Mouse (Mus musculus): ENCODE measurements at regions not wholly inside any gene's neighbourhood (a gene's known extent, or its start where the extent isn't known, plus 50 kb on each side); places are given as distances from the start of the nearest gene placed in this dataset.
A peak's percentile ranks its signal among the peaks of the same experiment; 100 is the strongest.

GRCm38 (mm10) chr11:45241671-45242070, 610.2 kb upstream of the Clint1 start:
- no peak for DNase-seq (ENCODE audit: low spot score)

DNA sequence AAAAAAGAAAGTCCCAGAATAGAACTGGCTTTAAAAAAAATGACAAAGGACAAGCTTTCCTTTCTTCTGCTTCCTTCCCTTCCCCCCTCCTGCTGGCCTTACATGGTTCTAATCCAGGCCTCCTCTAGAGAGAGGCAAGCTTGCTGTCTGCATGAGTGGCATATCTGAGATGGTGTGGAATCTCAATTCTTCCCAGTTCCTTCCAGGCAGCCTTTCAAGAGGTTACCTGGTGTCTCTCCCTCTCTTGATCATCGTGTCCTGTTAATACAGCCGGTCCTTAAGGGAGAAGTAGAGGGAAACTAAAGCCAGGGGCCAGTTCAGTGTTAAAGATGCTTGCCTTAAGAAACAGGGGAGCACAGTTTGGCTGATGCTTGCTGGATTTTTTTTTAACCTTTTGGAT, 607.1 kb upstream of the Clint1 start:
- no peak for DNase-seq (ENCODE audit: low spot score)

DNA sequence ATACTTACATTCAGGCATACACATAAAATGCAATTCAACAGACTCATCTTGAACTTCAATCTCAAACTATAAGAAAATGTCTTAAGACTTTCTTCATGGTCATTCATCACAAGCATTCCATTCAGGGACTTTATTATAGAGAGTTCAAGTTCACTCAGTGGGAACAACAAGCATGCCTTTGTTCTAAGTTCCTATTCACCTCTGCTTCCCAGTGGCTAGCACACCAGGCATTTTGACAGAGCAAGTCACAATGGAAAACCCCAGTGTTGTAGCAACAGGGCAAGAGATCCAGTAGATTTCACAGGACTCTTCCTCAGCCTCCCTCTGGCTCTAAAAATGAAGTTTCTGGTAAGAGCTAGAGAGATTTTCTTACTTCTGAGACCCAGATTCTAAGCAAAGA, 595.8 kb upstream of the Clint1 start:
- no peak for DNase-seq (ENCODE audit: low spot score)

- DNase-seq (ENCODE audit: low spot score) = no peak
Measured at GRCm38 (mm10) chr11:45262198-45262597, 589.7 kb upstream of the Clint1 start.

- peak; percentile 6 for DNase-seq (ENCODE audit: low spot score)
Measured at GRCm38 (mm10) chr11:45264001-45264400, 587.9 kb upstream of the Clint1 start.

DNA sequence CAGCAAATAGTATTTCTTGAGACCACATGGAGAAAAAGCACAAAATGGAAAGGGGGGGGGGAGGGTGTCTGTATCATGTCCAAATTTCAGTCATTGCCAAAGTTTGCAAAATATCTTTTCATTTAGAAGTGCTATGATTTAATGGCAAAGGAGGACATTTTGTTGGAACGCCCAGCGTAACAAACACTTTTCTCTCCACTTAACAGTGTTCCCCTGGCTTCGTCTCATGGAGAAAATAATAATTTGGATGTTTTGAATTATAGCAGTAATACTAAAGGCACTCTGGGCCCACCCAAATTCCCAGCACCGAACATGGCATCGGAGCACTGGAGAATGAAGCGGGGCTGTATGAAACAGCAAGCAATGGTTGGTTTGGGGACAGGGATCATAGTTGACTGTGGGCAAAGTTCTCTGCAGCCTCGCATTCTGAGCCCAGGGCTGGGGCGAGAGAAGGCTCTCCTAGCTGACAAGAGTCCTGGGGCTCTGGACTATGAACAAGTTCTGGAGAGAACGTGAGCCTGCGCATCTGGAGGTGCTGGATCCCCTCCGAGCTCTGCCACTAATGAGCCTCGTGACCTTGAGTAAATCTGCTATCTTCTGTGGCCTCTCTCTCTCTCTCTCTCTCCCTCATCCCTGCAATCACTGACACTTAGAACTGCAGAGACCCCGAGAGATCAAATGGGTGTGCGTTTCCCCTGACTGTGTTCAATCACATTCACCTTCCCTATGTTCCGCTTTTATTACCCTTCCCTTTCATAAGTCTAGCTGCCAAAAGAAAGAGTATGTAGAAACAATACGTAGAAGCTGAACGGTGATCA, 586.5 kb upstream of the Clint1 start:
- peak; percentile 43 for DNase-seq (ENCODE audit: low spot score)

GRCm38 (mm10) chr11:45265989-45266302, 585.9 kb upstream of the Clint1 start:
- peak; percentile 5 for DNase-seq (ENCODE audit: low spot score)

DNA sequence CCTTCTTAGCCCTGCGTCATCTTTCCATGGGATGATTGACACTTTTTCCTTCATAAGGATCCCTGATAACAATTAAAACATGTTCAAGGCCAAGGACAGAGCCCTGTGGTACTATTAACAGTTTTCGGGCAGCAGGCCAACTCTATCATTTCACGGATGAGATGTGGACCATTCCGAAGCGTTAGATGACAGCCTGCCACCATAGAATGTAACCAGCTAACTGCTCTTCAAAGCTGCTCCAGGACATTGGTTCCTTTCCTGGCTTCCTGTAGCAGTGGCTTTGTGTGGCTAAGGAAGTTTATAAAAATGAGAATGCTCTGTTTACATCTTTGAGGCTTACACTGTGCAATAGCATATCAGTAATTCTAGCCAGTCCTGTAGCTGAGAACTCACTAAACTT, 582.6 kb upstream of the Clint1 start:
- no peak for DNase-seq (ENCODE audit: low spot score)

GRCm38 (mm10) chr11:45271206-45271605, 580.6 kb upstream of the Clint1 start:
- no peak for DNase-seq (ENCODE audit: low spot score)

DNA sequence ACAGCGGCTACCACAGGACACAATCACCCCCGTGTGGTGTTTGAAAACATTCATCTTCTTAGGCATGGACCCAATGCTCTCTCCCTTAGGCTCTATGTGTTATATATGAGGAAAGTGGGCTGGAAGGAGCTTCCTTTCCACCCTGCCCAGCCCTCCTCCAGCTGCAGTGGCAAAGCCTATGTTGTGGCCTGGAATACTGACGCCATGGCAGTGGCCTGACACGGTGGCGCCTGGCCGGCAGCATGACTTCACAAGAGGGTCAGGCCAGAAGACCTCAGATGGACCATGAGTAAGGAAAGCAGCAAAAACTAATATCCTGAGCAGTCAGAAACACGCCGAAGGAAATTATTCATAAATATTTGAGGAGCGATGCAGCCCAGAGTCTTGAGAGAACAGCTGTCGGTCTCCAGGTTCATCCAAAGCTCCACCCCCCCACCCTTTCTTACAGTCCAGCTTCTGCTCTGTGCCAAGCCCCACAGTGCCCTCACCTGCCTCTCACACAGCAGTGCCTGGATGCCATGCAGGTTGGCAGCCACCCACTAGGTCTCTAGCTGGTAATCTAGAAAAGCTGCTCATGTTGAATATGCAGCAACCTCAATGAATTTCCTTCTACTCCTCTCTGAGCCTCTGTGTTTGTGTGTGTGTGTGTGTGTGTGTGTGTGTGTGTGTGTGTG, 577.3 kb upstream of the Clint1 start:
- DNase-seq (ENCODE audit: low spot score) = no peak

DNA sequence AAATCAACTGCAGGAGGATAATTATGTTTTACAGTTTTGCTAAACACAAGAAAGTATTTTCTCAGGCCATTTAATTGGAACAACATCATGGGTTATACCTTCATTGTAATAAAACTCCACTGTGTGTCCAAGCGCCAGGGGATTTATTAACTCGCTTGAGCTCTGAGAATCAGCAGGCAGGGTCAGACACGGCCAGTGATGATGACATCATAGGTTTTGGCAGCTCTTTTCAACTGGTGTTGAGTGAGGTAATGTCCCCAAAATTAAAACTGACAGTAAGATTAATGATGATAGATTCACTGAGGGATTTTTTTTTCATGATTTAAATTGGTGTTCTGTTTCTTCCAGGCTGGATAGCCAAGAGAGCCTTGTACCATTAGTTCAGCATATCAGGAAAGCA, 576.7 kb upstream of the Clint1 start:
- DNase-seq (ENCODE audit: low spot score) = no peak

GRCm38 (mm10) chr11:45296772-45297171, 555.1 kb upstream of the Clint1 start:
- no peak for DNase-seq (ENCODE audit: low spot score)

GRCm38 (mm10) chr11:45311934-45312333, 539.9 kb upstream of the Clint1 start:
- DNase-seq (ENCODE audit: low spot score) = no peak

GRCm38 (mm10) chr11:45323766-45324165, 528.1 kb upstream of the Clint1 start:
- DNase-seq (ENCODE audit: low spot score) = no peak

DNA sequence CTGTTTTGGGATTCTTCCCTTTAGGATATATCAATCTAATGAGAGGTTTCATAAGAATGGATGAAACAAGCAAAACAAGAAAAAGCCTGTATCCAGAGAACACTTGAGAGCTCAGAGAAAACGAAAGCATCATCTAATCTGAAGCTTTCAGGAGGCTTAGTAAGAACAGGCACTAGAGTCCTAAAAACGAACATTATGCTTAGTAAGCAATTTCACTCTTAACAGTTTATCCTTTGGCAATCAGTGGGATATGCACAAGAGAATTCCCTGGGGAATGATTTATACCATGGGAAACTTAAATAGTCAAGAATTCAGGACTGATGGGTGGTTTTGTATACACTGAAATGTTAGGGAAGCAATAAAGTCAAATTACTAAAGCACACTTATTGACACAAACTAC, 521.5 kb upstream of the Clint1 start:
- no peak for DNase-seq (ENCODE audit: low spot score)

DNA sequence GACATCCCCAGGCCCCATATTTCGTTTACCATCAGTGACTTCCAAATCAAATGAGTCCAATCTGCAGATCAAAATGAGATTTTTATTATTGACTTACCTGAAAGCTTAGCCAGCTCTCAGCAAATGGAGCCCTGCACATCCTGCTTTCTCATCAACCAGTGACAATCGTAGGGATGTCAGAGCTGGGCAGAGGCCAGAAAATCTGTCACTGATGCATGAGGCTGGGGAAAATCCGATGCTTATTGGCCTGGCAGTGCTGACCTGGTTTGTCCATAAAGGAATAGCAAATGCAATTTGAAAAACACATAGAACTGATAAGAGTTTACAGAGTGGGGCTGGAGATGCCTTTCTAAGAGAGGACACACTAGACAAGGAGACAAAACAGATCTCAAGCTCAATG, 518.1 kb upstream of the Clint1 start:
- DNase-seq (ENCODE audit: low spot score) = no peak

DNA sequence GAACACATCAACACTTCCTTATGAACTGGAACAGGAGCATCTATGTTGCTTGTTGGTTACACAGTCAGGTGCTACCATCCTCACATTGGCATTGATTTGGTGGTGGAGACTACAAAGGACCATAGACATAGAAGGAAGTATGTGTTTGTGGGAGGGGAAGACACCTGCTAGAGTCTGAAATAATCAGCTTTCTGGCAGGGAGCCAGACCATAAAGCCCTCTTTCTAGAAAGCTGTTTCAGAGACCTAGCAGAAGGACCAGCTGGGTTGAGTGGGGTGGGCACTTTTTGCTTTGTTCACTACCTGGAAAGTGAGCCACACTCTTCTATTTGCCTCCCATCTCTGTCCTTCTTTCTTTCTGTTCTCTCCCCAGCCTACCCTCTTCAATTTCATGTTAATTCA, 502.5 kb upstream of the Clint1 start:
- no peak for DNase-seq (ENCODE audit: low spot score)

DNA sequence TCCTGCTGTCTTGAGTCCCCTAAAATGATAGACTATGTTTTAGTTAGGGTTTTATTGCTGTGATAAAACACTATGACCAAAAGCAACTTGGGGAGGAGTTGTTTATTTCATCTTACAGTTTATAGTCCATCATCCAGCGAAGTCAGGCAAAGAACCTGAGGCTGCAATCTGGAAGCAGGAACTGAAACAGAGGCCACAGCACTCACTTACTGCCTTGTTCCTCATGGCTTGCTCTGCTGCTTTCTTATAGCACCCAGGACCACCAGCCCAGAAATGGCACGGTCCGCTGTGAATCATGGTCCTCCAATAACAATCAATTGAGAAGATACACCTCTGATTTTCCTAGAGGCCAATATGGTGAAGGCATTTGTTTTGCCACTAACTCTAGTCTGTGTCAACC, 486.5 kb upstream of the Clint1 start:
- no peak for DNase-seq (ENCODE audit: low spot score)

- DNase-seq (ENCODE audit: low spot score) = no peak
Measured at GRCm38 (mm10) chr11:45389243-45390146, 462.4 kb upstream of the Clint1 start.

GRCm38 (mm10) chr11:45396009-45396408, 455.8 kb upstream of the Clint1 start:
- no peak for DNase-seq (ENCODE audit: low spot score)

DNA sequence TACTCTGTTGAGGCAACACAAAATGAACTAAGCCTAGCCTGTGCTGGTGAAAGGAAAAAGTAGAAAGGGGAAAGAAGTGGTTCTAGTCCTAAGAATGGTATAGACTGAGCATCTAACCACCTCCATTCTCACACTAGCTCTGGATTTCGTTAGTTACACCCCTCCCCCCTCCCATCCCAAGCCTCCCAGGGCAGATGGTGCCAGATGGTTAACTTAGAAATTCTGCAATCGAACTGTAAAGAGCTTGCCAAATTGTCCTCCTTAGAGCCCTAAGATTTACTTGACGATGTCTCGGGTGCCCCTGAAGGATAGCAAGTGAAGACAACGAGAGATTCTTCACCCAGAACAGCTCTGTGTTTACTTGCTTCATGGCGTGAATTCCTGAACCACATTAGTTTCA, 453.7 kb upstream of the Clint1 start:
- no peak for DNase-seq (ENCODE audit: low spot score)

DNA sequence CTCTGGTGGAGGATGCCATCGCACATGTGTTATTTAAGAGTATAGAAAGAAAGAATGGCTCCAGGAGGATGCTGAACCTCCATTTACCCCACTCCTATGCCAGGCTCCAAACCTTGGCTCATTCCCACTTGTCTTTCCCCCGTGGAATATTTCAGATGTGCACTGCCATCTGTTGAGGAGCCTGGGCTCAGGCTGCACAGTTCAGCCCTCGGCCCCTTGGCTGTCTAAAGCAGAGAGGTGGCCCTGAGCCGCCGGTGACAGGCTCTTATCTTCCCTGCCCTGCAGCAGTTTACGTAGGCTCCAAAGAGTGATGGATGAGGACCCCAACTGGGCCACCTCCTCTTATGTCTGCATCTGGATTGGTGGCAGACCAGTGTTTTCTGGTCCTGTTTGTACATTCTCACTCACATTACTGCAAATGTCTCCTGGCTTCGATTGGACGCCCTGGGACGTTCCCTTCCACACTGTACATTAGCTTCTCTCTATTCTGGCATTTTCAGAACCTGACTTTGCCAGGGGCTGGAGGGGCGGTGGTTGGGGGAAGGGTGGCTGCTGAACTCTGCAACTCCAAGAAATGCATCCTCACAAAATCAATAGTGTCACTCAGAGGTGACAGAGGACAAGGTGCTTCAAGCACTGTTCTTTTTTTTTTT, 447.3 kb upstream of the Clint1 start:
- no peak for DNase-seq (ENCODE audit: low spot score)

All from ovary, adult 18-20 months (tissue).